Mouse (Mus musculus) midbrain, postnatal 0 days (tissue): ENCODE data around the gene Serpinc1. TPM values are rescaled to one million over a fixed set of nuclear protein-coding genes. Genes with fewer than 3 reads are reported as not detected.

ENCODE experiments used
- ATAC-seq: fragments of 200-750 bp; cut with Nextera tagmentation; 2 replicates; pipeline ENCODE4 v1.8.0; 2017; ENCODE audit warnings: moderate number of reproducible peaks, mild to moderate bottlenecking, moderate TSS enrichment, moderate library complexity; ENCODE audit not compliant: low FRiP score
- DNase-seq: peaks from one replicate; pipeline ENCODE4 v3.0.0-alpha.2; 2015; ENCODE audit warnings: low spot score
- H3K27ac ChIP-seq: fragments of 300-500 bp; sonication (generic); 2 replicates; pipeline ENCODE4 v1.5.1; 2014; ENCODE audit warnings: low read depth, mild to moderate bottlenecking, low read length, mixed read lengths
- H3K27me3 ChIP-seq: fragments of 300-500 bp; sonication (generic); 2 replicates; pipeline ENCODE4 v1.6.1; 2014; ENCODE audit warnings: low read length, control low read depth, mixed read lengths; ENCODE audit not compliant: insufficient read depth
- H3K36me3 ChIP-seq: fragments of 300-500 bp; sonication (generic); 2 replicates; pipeline ENCODE4 v1.6.1; 2014; ENCODE audit warnings: low read length, control low read depth, mixed read lengths; ENCODE audit not compliant: insufficient read depth
- H3K4me1 ChIP-seq: fragments of 300-500 bp; sonication (generic); 2 replicates; pipeline ENCODE4 v1.6.1; 2014; ENCODE audit warnings: mild to moderate bottlenecking, control low read depth, antibody characterized with exemption, low read length, mixed read lengths; ENCODE audit not compliant: insufficient read depth
- H3K4me2 ChIP-seq: fragments of 300-500 bp; sonication (generic); 2 replicates; pipeline ENCODE4 v1.6.1; 2014; ENCODE audit warnings: low read depth, mild to moderate bottlenecking, low read length, mixed read lengths; ENCODE audit not compliant: poor library complexity, severe bottlenecking
- H3K4me3 ChIP-seq: fragments of 300-500 bp; sonication (generic); 2 replicates; pipeline ENCODE4 v1.5.1; 2014; ENCODE audit warnings: low read depth, mild to moderate bottlenecking, low read length, moderate library complexity
- H3K9ac ChIP-seq: fragments of 300-500 bp; sonication (generic); replicated peaks from 2 replicates; pipeline ENCODE4 v1.6.1; 2014; ENCODE audit warnings: mild to moderate bottlenecking, low read length, moderate library complexity, mixed read lengths; ENCODE audit not compliant: poor library complexity, severe bottlenecking
- H3K9me3 ChIP-seq: fragments of 300-500 bp; sonication (generic); 2 replicates; pipeline ENCODE4 v1.6.1; 2016; ENCODE audit warnings: low read length, control low read depth
- CTCF ChIP-seq: IDR thresholded peaks from 2 replicates; pipeline ENCODE4 v1.5.1; 2016; ENCODE audit warnings: antibody characterized with exemption, mild to moderate bottlenecking
- WGBS: fragments of 180-500 bp; shearing (Covaris S2); extraction: QIAGEN DNeasy Blood & Tissue Kit; methylation state at CpG from one replicate; pipeline ENCODE4 v1.1.7; 2014; 5-methylcytosine and 5-hydroxymethylcytosine counted together
- polyA plus RNA-seq: library from polyadenylated mRNA; unstranded; fragments of >200 nt; fragmentation: Nextera tagmentation; extraction: Ambion mirVana; gene quantifications from 2 replicates; pipeline ENCODE4 v1.2.1, GENCODE M21; 2015
- total RNA-seq: library from RNA; depleted of rRNA; stranded (reverse); fragments of >200 nt; gene quantifications from 2 replicates; pipeline ENCODE4 v1.2.3, GENCODE M21; 2014; rRNA removed

Gene Serpinc1
- 0.05 TPM in 1 of 2 replicates, not detected in the other for total RNA-seq
- 3.1 and 3.4 TPM in 2 replicates for polyA plus RNA-seq

- no peak within 1 kb of the TSS for H3K4me3 ChIP-seq
- WGBS = 96% methylated on average over 4 of the region's 4 CpGs
- H3K4me1 ChIP-seq = no peaks in the 10 kb centered on the region
- no peak for DNase-seq
- TF ChIP-seq CTCF = no peak
- H3K27me3 ChIP-seq = no peaks in the 10 kb centered on the region
- H3K9ac ChIP-seq = no peak within 1 kb of the TSS
- H3K4me2 ChIP-seq = no peak within 1 kb of the TSS
- no peaks in the 10 kb centered on the region for H3K9me3 ChIP-seq
- no peaks in the 10 kb centered on the region for H3K36me3 ChIP-seq
- no peak within 1 kb of the TSS for H3K27ac ChIP-seq
- ATAC-seq = no peak
Measured at GRCm38 (mm10) chr1:160978071-160978735, at the start of gene Serpinc1. Gene Serpinc1 (plus strand): TSS chr1:160978585.

DNA sequence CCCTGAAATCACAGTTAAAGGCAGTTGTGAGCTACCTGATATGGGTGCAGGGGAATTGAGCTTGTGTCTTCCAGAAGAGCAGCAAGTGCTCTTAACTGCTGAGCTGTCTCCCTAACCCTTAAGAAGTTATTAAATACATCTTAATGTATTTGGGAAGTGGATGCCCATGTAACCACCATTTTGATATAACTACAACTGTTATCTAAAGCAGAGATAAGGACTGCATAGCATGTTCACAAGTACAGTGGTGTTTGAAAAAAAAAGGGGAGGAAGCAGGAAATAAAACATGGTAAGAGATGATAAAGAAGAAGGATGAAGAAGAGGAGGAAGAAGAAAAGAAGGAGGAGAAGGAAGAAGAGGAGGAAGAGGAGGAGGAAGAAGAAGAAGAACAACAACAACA lies 47.1 kb upstream of the Serpinc1 start:
- no peaks in the 10 kb centered on the region for H3K9me3 ChIP-seq
- DNase-seq (no peak), ATAC-seq (no peak)

DNA sequence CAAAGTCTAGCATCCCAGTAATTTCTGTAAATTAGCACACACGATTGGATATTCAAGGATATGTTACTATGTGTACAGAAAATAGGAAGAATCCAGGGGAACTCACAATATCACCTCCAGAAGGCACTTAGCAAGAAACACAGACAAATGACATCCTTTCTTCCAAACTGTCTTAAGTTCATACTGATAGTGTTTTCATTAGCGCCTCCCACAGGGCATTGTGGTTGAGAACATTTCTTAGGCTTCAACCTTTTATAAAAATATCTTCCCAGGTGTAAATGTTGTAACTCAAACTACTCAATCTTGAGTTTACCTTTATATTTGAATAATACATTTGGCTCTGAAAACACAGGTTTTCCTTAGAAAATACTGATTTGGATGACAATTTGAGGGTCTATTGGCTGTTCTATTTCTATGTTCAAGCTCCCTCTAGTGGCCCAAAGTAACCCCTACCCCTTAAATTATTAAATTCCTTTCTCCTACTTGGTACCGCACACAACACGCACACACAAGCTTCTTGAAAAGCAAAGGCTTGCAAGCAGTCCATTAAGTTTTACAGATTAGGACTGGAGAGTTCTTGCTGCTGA lies 44.4 kb upstream of the Serpinc1 start:
- DNase-seq (peak; percentile 61), ATAC-seq (0 out of 2 replicates have a peak, but pooled peaks have one; percentile 65)
- WGBS = 61% methylated on average over 4 of the region's 4 CpGs
- Histone ChIP-seq H3K27ac (no peak overlapping the region), H3K4me3 (no peak overlapping the region), H3K27me3 (no peaks in the 10 kb centered on the region), H3K36me3 (no peaks in the 10 kb centered on the region), H3K4me1 (no peaks in the 10 kb centered on the region), H3K4me2 (no peak overlapping the region), H3K9ac (no peak overlapping the region), H3K9me3 (no peaks in the 10 kb centered on the region)
- TF ChIP-seq CTCF = peak; percentile 74

More for the DNA sequence above, 47.1 kb upstream of the Serpinc1 start:
- Histone ChIP-seq H3K4me1 (no peaks in the 10 kb centered on the region), H3K9ac (no peak overlapping the region), H3K4me2 (no peak overlapping the region), H3K4me3 (no peak overlapping the region), H3K27ac (no peak overlapping the region), H3K36me3 (no peaks in the 10 kb centered on the region), H3K27me3 (no peaks in the 10 kb centered on the region)
- TF ChIP-seq CTCF = no peak

DNA sequence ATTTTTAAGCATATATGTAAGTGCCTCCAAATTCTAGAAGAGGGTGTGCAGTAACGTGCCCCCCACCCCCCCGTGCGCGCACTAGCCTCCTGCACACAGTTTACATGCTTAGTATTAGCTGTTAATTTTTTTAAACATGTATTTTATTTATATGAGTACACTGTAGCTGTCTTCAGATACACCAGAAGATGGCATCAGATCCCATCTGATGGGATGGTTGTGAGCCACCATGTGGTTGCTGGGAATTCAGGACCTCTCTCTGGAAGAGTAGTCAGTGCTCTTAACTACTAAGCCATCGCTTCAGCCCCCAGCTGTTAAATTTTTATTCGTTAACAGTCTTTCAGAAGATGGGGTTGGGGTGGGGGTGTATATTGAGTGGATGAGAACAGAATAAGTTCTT lies 42.8 kb upstream of the Serpinc1 start:
- no peaks in the 10 kb centered on the region for H3K27me3 ChIP-seq
- H3K36me3 ChIP-seq = peaks cover 5% of the 10 kb centered on the region
- H3K9me3 ChIP-seq = no peaks in the 10 kb centered on the region
- 93% methylated on average over 6 of the region's 6 CpGs for WGBS
- H3K27ac ChIP-seq = no peak overlapping the region
- no peak overlapping the region for H3K4me2 ChIP-seq
- peak; percentile 78 for TF ChIP-seq CTCF
- no peak overlapping the region for H3K4me3 ChIP-seq
- ATAC-seq = peak; percentile 38; the same call in 1 of the 2 replicates
- H3K4me1 ChIP-seq = no peaks in the 10 kb centered on the region
- DNase-seq = peak; percentile 25
- H3K9ac ChIP-seq = no peak overlapping the region

DNA sequence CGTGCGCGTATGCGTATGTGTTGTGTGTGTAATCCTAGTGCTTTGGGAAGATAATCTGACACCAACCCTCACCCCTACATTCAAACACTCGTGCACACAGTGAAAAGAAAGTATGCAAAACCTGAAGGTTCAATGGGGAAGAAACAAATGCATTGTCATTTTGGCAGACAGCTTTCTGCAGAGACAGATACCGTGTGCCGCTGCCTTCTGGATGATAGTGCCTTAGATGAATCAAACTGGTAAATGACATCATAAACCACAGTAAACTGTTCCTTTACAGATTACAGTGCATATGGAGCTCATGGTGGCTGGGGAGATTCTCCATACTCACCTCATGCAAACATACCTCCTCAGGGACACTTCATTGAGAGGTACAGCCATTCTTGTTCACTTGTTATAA lies 15.2 kb upstream of the Serpinc1 start:
- no peaks in the 10 kb centered on the region for H3K4me1 ChIP-seq
- DNase-seq (no peak), ATAC-seq (no peak)
- H3K4me2 ChIP-seq = no peak overlapping the region
- no peak for TF ChIP-seq CTCF
- H3K4me3 ChIP-seq = no peak overlapping the region
- H3K9me3 ChIP-seq = no peaks in the 10 kb centered on the region
- H3K27ac ChIP-seq = no peak overlapping the region
- WGBS = 94% methylated on average over 7 of the region's 7 CpGs
- peaks cover 27% of the 10 kb centered on the region for H3K36me3 ChIP-seq
- no peaks in the 10 kb centered on the region for H3K27me3 ChIP-seq
- H3K9ac ChIP-seq = no peak overlapping the region

GRCm38 (mm10) chr1:160967268-160967667 lies 11.1 kb upstream of the Serpinc1 start:
- H3K27ac ChIP-seq = no peak overlapping the region
- no peaks in the 10 kb centered on the region for H3K4me1 ChIP-seq
- H3K9ac ChIP-seq = no peak overlapping the region
- no peaks in the 10 kb centered on the region for H3K27me3 ChIP-seq
- H3K36me3 ChIP-seq = peaks cover 31% of the 10 kb centered on the region
- 93% methylated on average over 1 of the region's 1 CpGs for WGBS
- no peak for ATAC-seq
- H3K9me3 ChIP-seq = no peaks in the 10 kb centered on the region
- no peak for DNase-seq
- TF ChIP-seq CTCF = no peak
- H3K4me2 ChIP-seq = no peak overlapping the region
- H3K4me3 ChIP-seq = no peak overlapping the region
